Mouse (Mus musculus) spleen, adult 2 months (tissue): Measurements from ENCODE around the gene 4921504E06Rik.

Experiments
- CTCF ChIP-seq: fragments of 200-500 bp; IDR thresholded peaks from 2 replicates; pipeline ENCODE4 v1.5.1; 2011; ENCODE audit warnings: mild to moderate bottlenecking, inconsistent platforms; ENCODE audit not compliant: insufficient read depth, insufficient read length, insufficient replicate concordance; ENCODE audit errors: extremely low read depth
- POLR2A ChIP-seq: fragments of 200-500 bp; IDR thresholded peaks from 2 replicates; pipeline ENCODE4 v1.6.1; 2011; ENCODE audit warnings: low read depth, low read length, inconsistent platforms

GRCm38 (mm10) chr2:19419686-19420345 is 133.9 kb downstream of the 4921504E06Rik start:
- TF ChIP-seq CTCF (no peak), POLR2A (no peak)
